Mouse (Mus musculus) gastrocnemius, adult 2 months (tissue): Measurements from ENCODE around the gene Nde1. TPM values are rescaled to one million over a fixed set of nuclear protein-coding genes. Genes with fewer than 3 reads are reported as not detected.
"Not testable (repeated sequence)": the region's sequence is repeated elsewhere in the genome, so short reads cannot be mapped to it uniquely, and the experiment has no call there.

Experiments used
- DNase-seq: peaks from one replicate; pipeline ENCODE4 v3.0.0; 2022
- H3K27ac ChIP-seq: fragments of 200-600 bp; 2 replicates; pipeline ENCODE4 v1.8.1; 2022; ENCODE audit warnings: mild to moderate bottlenecking
- H3K4me3 ChIP-seq: fragments of 200-600 bp; 2 replicates; pipeline ENCODE4 v1.8.1; 2022; ENCODE audit warnings: mild to moderate bottlenecking, moderate library complexity
- CTCF ChIP-seq: fragments of 200-600 bp; IDR thresholded peaks from 2 replicates; pipeline ENCODE4 v1.8.1; 2022; ENCODE audit warnings: antibody characterized with exemption, mild to moderate bottlenecking, moderate library complexity
- intact Hi-C: fragments of 180-260 bp; cut with DNase I; formaldehyde crosslinking; loops from one replicate; pipeline ENCODE4 v1.15.1; 2025
- total RNA-seq, 2 experiments: library from RNA; stranded (reverse); gene quantifications; 2 replicates each; pipeline ENCODE4 v1.2.3; 2021

The Nde1 gene
- total RNA-seq, 2 experiments from 2014 or later, result 29.9 to 32.2 TPM

GRCm38 (mm10) chr16:14137976-14138561, 25.0 kb upstream of the Nde1 start:
- intact Hi-C loops, result no loop called here
- no peak for TF ChIP-seq CTCF
- no peak for DNase-seq
- Histone ChIP-seq H3K4me3 (no peak overlapping the region), H3K27ac (no peak overlapping the region)

DNA sequence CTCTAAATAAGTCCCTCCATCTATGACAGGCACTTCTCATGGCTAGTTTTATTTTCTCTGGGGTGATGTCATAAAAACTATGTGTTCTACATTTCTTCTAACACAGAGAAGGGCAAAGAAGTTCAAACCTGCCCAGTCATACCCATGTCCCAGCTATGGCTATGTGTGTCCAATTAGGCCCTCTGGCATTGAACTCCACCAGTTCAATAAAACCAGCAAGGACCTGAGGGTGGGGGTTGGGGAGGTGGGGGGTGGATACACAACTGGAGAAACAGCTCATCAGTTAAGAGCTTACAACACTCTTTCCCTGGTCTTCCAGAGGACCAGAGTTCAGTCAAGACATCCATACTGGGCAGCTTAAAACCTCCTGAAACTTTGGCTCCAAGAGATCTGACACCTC, 24.0 kb upstream of the Nde1 start:
- DNase-seq, result no peak
- no peak overlapping the region for H3K27ac ChIP-seq
- H3K4me3 ChIP-seq, result no peak overlapping the region

DNA sequence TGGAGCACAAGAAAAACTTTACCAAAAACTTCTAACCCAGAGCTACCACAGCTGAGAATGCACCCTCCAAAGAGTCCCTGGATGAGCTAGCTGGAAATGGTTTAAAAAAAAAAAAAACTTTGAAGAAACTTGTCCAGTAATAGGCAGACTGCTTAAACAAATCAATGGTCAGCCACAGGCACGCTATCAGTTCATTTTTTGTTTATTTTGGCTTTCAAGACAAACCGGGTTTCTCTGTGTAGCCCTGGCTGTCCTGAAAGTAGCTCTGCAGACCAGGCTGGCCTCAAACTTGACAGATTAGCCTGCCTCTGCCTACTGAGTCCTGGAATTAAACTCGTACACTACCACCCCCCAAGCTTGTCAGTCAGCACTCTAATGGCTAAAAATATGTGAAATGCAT, 19.8 kb upstream of the Nde1 start:
- DNase-seq, result no peak
- H3K27ac ChIP-seq, result no peak overlapping the region
- TF ChIP-seq CTCF, result no peak
- H3K4me3 ChIP-seq, result no peak overlapping the region
- intact Hi-C loops, result loop anchor here (10.0 kb wide), 1 partner anchor 52 kb away; no protein-coding TSS in a partner anchor

More for the DNA sequence above, 24.0 kb upstream of the Nde1 start:
- TF ChIP-seq CTCF, result no peak
- intact Hi-C loops, result no loop called here

DNA sequence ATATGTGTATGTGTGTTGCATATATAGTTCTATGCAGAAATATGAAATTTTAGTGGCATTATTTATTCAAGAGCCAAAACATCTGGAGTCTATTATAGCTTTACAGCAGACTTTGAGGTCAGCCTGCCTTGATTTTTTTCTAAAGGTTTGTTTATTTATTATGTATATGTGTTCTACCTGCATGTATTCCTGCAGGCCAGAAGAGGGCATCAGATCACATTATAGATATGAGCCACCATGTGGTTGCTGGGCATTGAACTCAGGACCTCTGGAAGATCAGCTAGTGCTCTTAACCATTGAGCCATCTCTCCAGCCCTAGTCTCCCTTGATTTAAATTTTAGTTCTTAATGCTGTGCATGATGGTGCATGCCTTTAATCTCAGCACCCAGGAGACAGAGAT, 15.4 kb upstream of the Nde1 start:
- TF ChIP-seq CTCF, result peak; percentile 25; the same call in 1 of the 2 replicates
- intact Hi-C loops, result loop anchor here (10.0 kb wide), 1 partner anchor 47 kb away; no protein-coding TSS in a partner anchor
- no peak for DNase-seq
- no peak overlapping the region for H3K4me3 ChIP-seq
- H3K27ac ChIP-seq, result no peak overlapping the region

DNA sequence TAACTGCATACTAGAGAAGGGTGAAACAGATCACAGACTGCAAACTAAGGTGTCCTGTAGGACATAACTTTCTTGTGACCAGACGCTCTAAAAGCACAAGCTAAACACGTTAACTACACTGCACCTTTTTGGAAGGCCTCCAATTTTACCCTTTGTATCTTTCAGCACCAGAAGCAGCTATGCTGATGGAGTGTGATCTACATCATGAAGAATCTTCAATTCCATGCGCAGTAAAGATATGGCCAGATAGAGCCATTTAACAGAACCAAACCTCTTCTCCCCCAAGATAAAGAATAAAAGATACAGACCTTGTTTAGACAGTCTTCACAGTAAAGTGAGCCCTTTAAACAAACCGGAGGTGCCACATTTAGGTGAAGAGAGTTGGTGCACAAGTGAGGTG, 11.4 kb upstream of the Nde1 start:
- intact Hi-C loops, result loop anchor here (10.0 kb wide), 2 partner anchors 477 to 1047 kb away; partner anchors contain the start of genes 3110001I22Rik, Bfar and Ercc4

DNA sequence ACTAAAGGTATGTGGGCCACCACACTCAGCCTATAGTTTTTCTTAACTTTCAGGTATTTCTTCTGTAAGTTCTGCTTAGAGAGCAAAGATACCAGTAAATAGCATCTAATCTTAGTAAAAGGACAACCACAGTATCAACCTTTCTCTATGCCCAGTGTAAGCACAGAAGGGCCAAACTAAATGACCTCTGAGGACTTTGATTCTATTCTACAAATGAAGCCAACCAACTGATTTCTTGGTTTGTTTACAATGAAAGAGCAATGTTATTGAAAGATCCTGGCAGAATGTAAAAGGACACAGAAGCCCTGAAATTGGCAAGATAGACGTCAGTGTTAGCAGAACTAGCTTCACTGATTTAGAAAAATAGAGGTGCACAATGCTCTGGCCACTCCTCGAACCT, 7.4 kb upstream of the Nde1 start:
- not testable (repeated sequence) for H3K27ac ChIP-seq, DNase-seq, H3K4me3 ChIP-seq
- intact Hi-C loops, result loop anchor here (10.0 kb wide), 2 partner anchors 481 to 1051 kb away; partner anchors contain the start of genes 3110001I22Rik, Bfar and Ercc4

More for the DNA sequence above, 11.4 kb upstream of the Nde1 start:
- H3K4me3 ChIP-seq, result no peak overlapping the region
- TF ChIP-seq CTCF, result no peak
- no peak for DNase-seq
- H3K27ac ChIP-seq, result no peak overlapping the region

- Histone ChIP-seq H3K27ac (no peak overlapping the region), H3K4me3 (no peak overlapping the region)
- intact Hi-C loops, result loop anchor here (10.0 kb wide), 2 partner anchors 482 to 1052 kb away; partner anchors contain the start of genes 3110001I22Rik, Bfar and Ercc4
- DNase-seq, result no peak
- TF ChIP-seq CTCF, result no peak
Measured at GRCm38 (mm10) chr16:14156312-14156711, 6.8 kb upstream of the Nde1 start.

DNA sequence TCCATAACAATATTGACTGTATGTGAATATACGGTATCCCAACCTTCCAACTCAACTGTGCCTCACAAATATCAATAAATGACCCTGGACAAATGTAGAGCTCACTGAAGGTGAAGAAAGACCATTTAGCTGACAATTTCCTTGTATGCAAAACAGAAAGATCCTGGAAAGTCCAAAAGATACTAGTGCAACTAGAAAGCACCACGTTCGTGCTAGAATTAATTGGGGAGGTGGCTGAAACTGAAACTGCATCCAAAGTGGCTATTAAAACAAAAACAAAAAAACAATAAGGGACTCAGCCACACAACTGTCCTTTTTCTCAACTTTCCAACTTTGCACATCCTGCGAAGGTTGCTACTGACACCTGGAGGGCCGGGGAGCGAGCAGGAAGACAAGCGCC, 4.5 kb upstream of the Nde1 start:
- intact Hi-C loops, result loop anchor here (2.0 to 10.0 kb wide), 3 partner anchors 340 to 1054 kb away; partner anchors contain the start of genes 3110001I22Rik, Bfar, Ercc4 and Ntan1
- Histone ChIP-seq H3K27ac (peak overlapping the region; percentile 93), H3K4me3 (peak overlapping the region; percentile 79)
- no peak for DNase-seq
- no peak for TF ChIP-seq CTCF

DNA sequence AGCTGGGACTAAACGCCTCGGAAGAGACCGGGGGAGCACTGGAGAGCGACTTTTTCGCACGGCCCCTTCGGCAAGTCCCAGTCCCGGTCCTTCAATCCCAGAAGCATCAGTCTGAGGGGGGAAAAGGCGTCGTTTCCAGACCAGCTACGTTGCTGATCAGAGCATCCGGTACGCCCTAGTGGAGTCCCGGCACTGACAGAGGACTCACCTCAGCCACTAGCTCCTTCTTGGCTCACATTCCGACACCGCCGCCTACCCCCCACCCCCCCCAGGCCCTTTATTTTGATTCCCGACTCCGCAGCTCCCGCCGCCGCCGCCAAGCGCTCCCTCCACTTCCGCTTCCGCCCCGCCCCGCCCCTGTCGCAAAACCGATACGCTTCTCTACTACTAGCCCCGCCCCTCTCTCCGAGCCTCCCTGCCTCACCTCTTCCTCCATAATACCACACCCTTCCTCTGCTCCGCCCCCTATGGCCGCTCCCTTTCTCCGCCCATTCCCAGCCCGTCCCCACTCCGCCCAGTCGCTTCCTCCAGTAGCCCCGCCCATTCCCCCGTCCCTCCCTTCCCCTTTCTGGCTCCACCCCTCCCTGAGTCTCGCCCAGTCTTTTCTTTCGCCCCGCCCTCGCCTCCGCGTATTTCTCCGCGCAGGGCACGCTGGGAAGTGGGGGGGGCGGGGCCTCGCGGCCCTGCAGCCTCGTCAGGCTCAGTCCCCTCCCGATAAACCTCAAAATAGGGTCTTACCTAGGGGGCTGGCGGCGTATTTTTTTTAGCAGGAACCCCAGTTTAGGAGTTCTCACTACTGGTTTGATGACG, 3.9 kb upstream of the Nde1 start:
- peak overlapping the region; percentile 100 for H3K27ac ChIP-seq
- intact Hi-C loops, result loop anchor here (2.0 to 10.0 kb wide), 3 partner anchors 340 to 1054 kb away; partner anchors contain the start of genes 3110001I22Rik, Bfar, Ercc4 and Ntan1
- peak; percentile 7; the same call in 1 of the 2 replicates for TF ChIP-seq CTCF
- DNase-seq, result peak; percentile 100
- H3K4me3 ChIP-seq, result peak overlapping the region; percentile 98

- intact Hi-C loops, result loop anchor here (2.0 to 10.0 kb wide), 3 partner anchors 341 to 1055 kb away; partner anchors contain the start of genes 3110001I22Rik, Bfar, Ercc4 and Ntan1
- H3K4me3 ChIP-seq, result peak overlapping the region; percentile 98
- DNase-seq, result peak; percentile 65
- peak; percentile 92 for TF ChIP-seq CTCF
- H3K27ac ChIP-seq, result peak overlapping the region; percentile 100
Measured at GRCm38 (mm10) chr16:14159746-14160131, 3.3 kb upstream of the Nde1 start.

GRCm38 (mm10) chr16:14160941-14161340, 2.1 kb upstream of the Nde1 start:
- intact Hi-C loops, result no loop called here
- no peak for TF ChIP-seq CTCF
- Histone ChIP-seq H3K27ac (no peak overlapping the region), H3K4me3 (no peak overlapping the region)
- DNase-seq, result no peak

DNA sequence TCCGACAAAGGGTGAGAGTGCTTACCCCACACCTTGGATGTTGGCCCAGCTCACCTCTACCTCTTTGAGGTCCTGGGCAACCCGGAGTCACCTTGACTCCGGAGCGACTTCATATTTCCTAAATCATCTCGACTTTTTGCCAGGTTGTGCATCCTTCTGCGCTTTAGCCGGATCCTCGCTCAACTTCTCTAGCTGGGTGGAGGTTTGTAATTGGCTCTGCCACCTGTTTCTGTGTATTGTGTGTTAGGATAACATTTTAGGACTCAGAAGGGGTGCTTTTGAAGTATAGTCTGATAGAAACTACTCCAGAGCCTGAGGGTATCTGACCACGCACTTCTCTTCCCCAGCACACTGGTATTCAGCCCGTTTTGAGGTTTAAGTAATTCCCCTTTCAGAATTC, 656 bp downstream of the Nde1 start:
- H3K27ac ChIP-seq, result peak overlapping the region; percentile 96
- peak overlapping the region; percentile 88 for H3K4me3 ChIP-seq
- no peak for TF ChIP-seq CTCF
- intact Hi-C loops, result loop anchor here (2.0 kb wide), 1 partner anchor 265 kb away; no protein-coding TSS in a partner anchor
- no peak for DNase-seq

GRCm38 (mm10) chr16:14166490-14166889, 3.4 kb downstream of the Nde1 start:
- Histone ChIP-seq H3K27ac (no peak overlapping the region), H3K4me3 (no peak overlapping the region)
- no peak for TF ChIP-seq CTCF
- DNase-seq, result no peak
- intact Hi-C loops, result no loop called here
